10 mouse cellular contexts compared by ENCODE assay signal in the genomic region with DNA sequence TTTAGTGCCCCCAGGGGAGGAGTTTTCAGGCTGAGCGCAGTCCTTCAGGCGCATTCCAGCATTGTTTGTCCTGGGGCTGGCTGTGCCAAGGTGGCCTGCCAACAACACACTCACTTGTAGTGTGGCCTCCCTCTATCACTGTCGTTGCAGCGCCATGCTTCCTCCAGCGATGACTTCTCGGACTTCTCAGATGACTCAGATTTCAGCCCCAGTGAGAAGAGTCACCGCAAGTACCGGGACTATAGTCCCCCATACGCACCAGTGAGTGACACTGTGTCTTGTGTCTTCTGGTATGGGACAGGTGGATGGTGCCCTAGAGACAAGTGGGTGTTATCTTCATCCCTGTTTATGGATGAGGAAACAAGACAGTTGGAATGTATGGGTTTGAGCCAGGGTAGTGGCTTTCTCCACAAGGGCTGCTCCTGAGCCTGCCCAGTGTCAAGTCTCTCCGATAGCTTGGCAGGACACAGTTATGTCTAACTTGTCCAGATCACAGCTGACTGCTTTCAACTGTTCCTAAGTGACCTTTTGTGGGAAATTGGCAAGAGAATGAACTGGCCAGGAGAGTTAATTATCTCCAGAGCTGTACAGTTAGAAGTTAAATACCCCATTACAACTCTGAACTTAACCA. TPM values are rescaled to one million over a fixed set of nuclear protein-coding genes. Genes with fewer than 3 reads are reported as not detected.
DNase-seq lines count a peak whose midpoint lies in the region; ATAC-seq lines count a peak whose summit lies in the region.
"Had no signal": no experiment of that assay in that cellular context is flagged by ENCODE, and none has a peak within 500 bp of the region (broad histone marks: within the 10 kb centered on the region; RNA-seq: fewer than 3 reads in every experiment).

No protein-coding gene starts in this region.

- peak; percentile 64 for ATAC-seq in heart, embryonic 15.5 days (replicated peaks; ENCODE audit: insufficient number of reproducible peaks, insufficient read depth, low FRiP score, low read depth)
- no peak for ATAC-seq in granulocyte monocyte progenitor cell, adult 5-6 weeks (replicated peaks; ENCODE audit: poor library complexity, severe bottlenecking)
- ATAC-seq: midbrain, embryonic 15.5 days had no signal

- peak; percentile 39 for DNase-seq in 3134 (ENCODE audit: extremely low read depth, insufficient read length, low spot score)
- peak; percentile 28 for DNase-seq in 416B (ENCODE audit: low read depth)
- peak; percentile 59 to 86 for DNase-seq in kidney, postnatal 36 days
- no peak for DNase-seq in spleen, adult 18-20 months
- DNase-seq in urinary bladder, postnatal 10 days (ENCODE audit: low spot score), result no peak

- H3K4me3 ChIP-seq in heart, embryonic 15.5 days, result no peak overlapping the region
- H3K4me3 ChIP-seq: embryonic facial prominence, embryonic 12.5 days; limb, embryonic 12.5 days; midbrain, embryonic 15.5 days had no signal

- H3K4me2 ChIP-seq in heart, embryonic 15.5 days, result 0 out of 2 replicates have a peak overlapping the region, but pooled peaks have one; percentile 4
- H3K4me2 ChIP-seq: embryonic facial prominence, embryonic 12.5 days; limb, embryonic 12.5 days; midbrain, embryonic 15.5 days had no signal

- H3K9ac ChIP-seq in heart, embryonic 15.5 days, result no peak overlapping the region
- H3K9ac ChIP-seq: embryonic facial prominence, embryonic 12.5 days; limb, embryonic 12.5 days; midbrain, embryonic 15.5 days had no signal

- peaks cover 36% of the 10 kb centered on the region for H3K4me1 ChIP-seq in heart, embryonic 15.5 days (replicated peaks)

- H3K27ac ChIP-seq in heart, embryonic 15.5 days, result peak overlapping the region; percentile 75
- H3K27ac ChIP-seq: embryonic facial prominence, embryonic 12.5 days; midbrain, embryonic 15.5 days had no signal

- no peaks in the 10 kb centered on the region for H3K9me3 ChIP-seq in heart, embryonic 15.5 days (replicated peaks)
- H3K9me3 ChIP-seq: embryonic facial prominence, embryonic 12.5 days; limb, embryonic 12.5 days; midbrain, embryonic 15.5 days had no signal

- peaks cover 43% of the 10 kb centered on the region for H3K36me3 ChIP-seq in heart, embryonic 15.5 days

- no peaks in the 10 kb centered on the region for H3K27me3 ChIP-seq in heart, embryonic 15.5 days
- H3K27me3 ChIP-seq: embryonic facial prominence, embryonic 12.5 days; limb, embryonic 12.5 days; midbrain, embryonic 15.5 days had no signal

- 58% methylated on average over 10 of the region's 10 CpGs for WGBS in heart, embryonic 15.5 days

RNA-seq across cellular contexts. Expression of a gene that starts 16.5 kb away (rescaled TPM):
- polyA plus RNA-seq in heart, embryonic 15.5 days (2015; fragmentation: Nextera tagmentation; extraction: Ambion mirVana), result 7.9 and 13.2 TPM in 2 replicates
- 42.3 and 57.9 TPM in 2 replicates for total RNA-seq in granulocyte monocyte progenitor cell, adult 5-6 weeks (2014; fragmentation: Nextera tagmentation)
- 20.9 and 40.7 TPM in 2 replicates for total RNA-seq in granulocyte monocyte progenitor cell, adult 5-6 weeks (2017)

RNA-seq across cellular contexts. Expression of a gene that starts 29.6 kb away (rescaled TPM):
- 187 and 209 TPM in 2 replicates for polyA plus RNA-seq in heart, embryonic 15.5 days (2015; fragmentation: Nextera tagmentation; extraction: Ambion mirVana)
- 131 and 137 TPM in 2 replicates for total RNA-seq in granulocyte monocyte progenitor cell, adult 5-6 weeks (2014; fragmentation: Nextera tagmentation)
- 409 and 421 TPM in 2 replicates for total RNA-seq in granulocyte monocyte progenitor cell, adult 5-6 weeks (2017)

RNA-seq across cellular contexts. Expression of a gene that starts 35.3 kb away (rescaled TPM):
- polyA plus RNA-seq in heart, embryonic 15.5 days (2015; fragmentation: Nextera tagmentation; extraction: Ambion mirVana), result 76.1 and 76.3 TPM in 2 replicates
- 27.5 and 71.6 TPM in 2 replicates for total RNA-seq in granulocyte monocyte progenitor cell, adult 5-6 weeks (2014; fragmentation: Nextera tagmentation)
- 17.2 and 26.2 TPM in 2 replicates for total RNA-seq in granulocyte monocyte progenitor cell, adult 5-6 weeks (2017)

Comparison
In these comparisons a context has a peak if more than half of its experiments do, and no peak if none do; other contexts are left out.
1. DNase-seq: peak in 3134 (single experiment), 416B (single experiment) and kidney, postnatal 36 days (2 of 2); none in spleen, adult 18-20 months (0 of 2) and urinary bladder, postnatal 10 days (single experiment).